Mouse (Mus musculus): Measurements from ENCODE around the gene Itgbl1. TPM values are rescaled to one million over a fixed set of nuclear protein-coding genes. Genes with fewer than 3 reads are reported as not detected.

Gene Itgbl1
- polyA plus RNA-seq (2015; fragmentation: Nextera tagmentation; extraction: Ambion mirVana) = 3.4 and 9.1 TPM in 2 replicates

GRCm38 (mm10) chr14:123659921-123660385, at the start of gene Itgbl1:
Itgbl1 (plus strand) TSS chr14:123659971.

DNA sequence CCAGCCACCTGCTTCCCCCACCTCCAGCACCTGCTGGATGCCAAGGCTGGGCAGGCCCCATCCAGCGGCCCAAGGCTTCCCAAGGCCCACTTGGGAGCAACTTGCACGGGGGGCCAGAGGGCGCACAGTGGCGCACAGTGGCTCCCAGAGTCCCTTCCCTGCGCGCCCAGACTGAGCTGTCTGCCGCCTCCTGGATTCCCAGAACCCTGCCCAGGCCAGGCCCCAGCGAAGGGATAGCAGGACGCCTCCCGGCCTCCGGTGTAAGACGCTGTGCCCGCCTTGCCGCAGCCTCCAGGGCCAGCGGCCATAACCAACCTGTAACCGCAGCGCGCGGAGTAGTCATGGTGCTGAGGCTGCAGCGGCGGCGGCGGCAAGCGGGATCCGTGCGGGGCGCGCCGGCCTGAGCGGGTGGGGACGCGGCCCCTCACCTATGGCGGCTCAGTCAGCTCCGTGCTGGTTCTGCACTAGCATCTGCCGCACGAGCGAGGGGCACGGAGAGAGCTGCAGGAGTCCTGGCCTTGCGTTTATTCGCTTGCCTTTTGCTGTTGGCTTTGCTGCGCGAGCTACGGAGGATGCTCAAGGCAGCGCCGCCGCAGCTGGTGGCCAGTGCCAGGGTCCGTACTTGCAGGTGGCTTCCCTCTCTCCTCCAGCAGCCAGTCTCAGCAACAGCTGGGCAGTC, 33.1 kb upstream of the Itgbl1 start, which contains the start of gene Nalcn:
TSS of gene Nalcn (minus strand) at position 644 of the 679 bp plus-strand sequence.

Other genes starting within 250 kb of the Itgbl1 start
- gene Nalcn, start 32.8 kb upstream of the Itgbl1 start, polyA plus RNA-seq (2015; fragmentation: Nextera tagmentation; extraction: Ambion mirVana) = 1.8 and 4.9 TPM in 2 replicates

Measured in adrenal gland, postnatal 0 days (tissue).